Mouse (Mus musculus) E14TG2a.4 (cell line): ENCODE results near the gene Tgfbi.

ENCODE experiments used
- CTCF ChIP-seq: conservative IDR thresholded peaks from 2 replicates; pipeline ENCODE4 v1.5.1; 2014; ENCODE audit warnings: low read length
- POU5F1 ChIP-seq: IDR thresholded peaks from 2 replicates; pipeline ENCODE4 v1.6.1; 2014; ENCODE audit warnings: low read length, borderline replicate concordance

- no peak for TF ChIP-seq CTCF
- TF ChIP-seq POU5F1 = no peak
These were observed 2.1 kb upstream of the Tgfbi start for GRCm38 (mm10) chr13:56607225-56607624.
